Mouse (Mus musculus) ovary, adult 10 weeks (tissue): ENCODE data around the gene Blzf1. TPM values are rescaled to one million over a fixed set of nuclear protein-coding genes. Genes with fewer than 3 reads are reported as not detected.

Experiments
- polyA plus RNA-seq: library from polyadenylated mRNA; stranded (reverse); fragments of 350-450 nt; fragmentation: Illumina TruSeq; extraction: RNeasy Lipid Tissue Mini Kit (QIAGEN cat#74804); gene quantifications from one replicate; pipeline ENCODE4 v1.2.3, GENCODE M21; 2014

The Blzf1 gene
- polyA plus RNA-seq: 45.1 TPM

GRCm38 (mm10) chr1:164307124-164307751 lies at the start of gene Blzf1:
Gene Blzf1, minus strand, starts transcription at chr1:164307489.

GRCm38 (mm10) chr1:164303821-164304220 lies 3.5 kb downstream of the Blzf1 start, which contains the start of gene Nme7:
Gene Nme7, plus strand, starts transcription at chr1:164304121.

GRCm38 (mm10) chr1:164275455-164275954 lies 31.8 kb downstream of the Blzf1 start, which contains the start of gene Ccdc181:
Gene Ccdc181, plus strand, starts transcription at chr1:164275585.

GRCm38 (mm10) chr1:164248465-164249331 lies 58.6 kb downstream of the Blzf1 start, which contains the start of gene Slc19a2:
Gene Slc19a2, plus strand, starts transcription at chr1:164249046.

Other genes starting within 250 kb of the Blzf1 start
- 2.5 TPM for gene Sell, start 245.5 kb downstream of the Blzf1 start, polyA plus RNA-seq
- 3.5 TPM for gene Selp, start 192.2 kb downstream of the Blzf1 start, polyA plus RNA-seq
- gene F5, start 155.7 kb downstream of the Blzf1 start, polyA plus RNA-seq: 1.5 TPM
- gene Slc19a2, start 58.4 kb downstream of the Blzf1 start, polyA plus RNA-seq: 21.8 TPM
- 44.0 TPM for gene Ccdc181, start 31.9 kb downstream of the Blzf1 start, polyA plus RNA-seq
- gene Nme7, start 3.4 kb downstream of the Blzf1 start, polyA plus RNA-seq: 37.3 TPM
- 118 TPM for gene Atp1b1, start 150.9 kb upstream of the Blzf1 start, polyA plus RNA-seq